Mouse (Mus musculus) embryonic facial prominence, embryonic 11.5 days (tissue): Measurements from ENCODE around the gene Hmg20b. TPM values are rescaled to one million over a fixed set of nuclear protein-coding genes. Genes with fewer than 3 reads are reported as not detected.
A peak's percentile ranks its signal among the peaks of the same experiment; 100 is the strongest.

ENCODE experiments used
- ATAC-seq: fragments of 200-750 bp; cut with Nextera tagmentation; replicated peaks from 2 replicates; pipeline ENCODE4 v1.8.0; 2017; ENCODE audit warnings: low read depth; ENCODE audit not compliant: insufficient number of reproducible peaks, low FRiP score, low TSS enrichment
- DNase-seq: peaks from one replicate; pipeline ENCODE4 v3.0.0-alpha.2; 2015; ENCODE audit warnings: low spot score
- H3K27ac ChIP-seq: fragments of 300-500 bp; sonication (generic); replicated peaks from 2 replicates; pipeline ENCODE4 v1.5.1; 2014; ENCODE audit warnings: mild to moderate bottlenecking, low read depth, low read length, control low read depth
- H3K27me3 ChIP-seq: fragments of 300-500 bp; sonication (generic); 2 replicates; pipeline ENCODE4 v1.6.1; 2014; ENCODE audit warnings: mild to moderate bottlenecking, low read length, moderate library complexity, mixed read lengths; ENCODE audit not compliant: control insufficient read depth, insufficient read depth
- H3K36me3 ChIP-seq: fragments of 300-500 bp; sonication (generic); replicated peaks from 2 replicates; pipeline ENCODE4 v1.6.1; 2014; ENCODE audit warnings: low read depth, mild to moderate bottlenecking, low read length, moderate library complexity, mixed read lengths; ENCODE audit not compliant: control insufficient read depth, insufficient read depth
- H3K4me1 ChIP-seq: fragments of 300-500 bp; sonication (generic); 2 replicates; pipeline ENCODE4 v1.6.1; 2014; ENCODE audit warnings: low read length, mixed read lengths; ENCODE audit not compliant: control insufficient read depth, insufficient read depth
- H3K4me2 ChIP-seq: fragments of 300-500 bp; sonication (generic); 2 replicates; pipeline ENCODE4 v1.6.1; 2014; ENCODE audit warnings: low read depth, mild to moderate bottlenecking, control low read depth, low read length, moderate library complexity
- H3K4me3 ChIP-seq: fragments of 300-500 bp; sonication (generic); 2 replicates; pipeline ENCODE4 v1.5.1; 2014; ENCODE audit warnings: low read depth, low read length, control low read depth
- H3K9ac ChIP-seq: fragments of 300-500 bp; sonication (generic); replicated peaks from 2 replicates; pipeline ENCODE4 v1.6.1; 2014; ENCODE audit warnings: mild to moderate bottlenecking, control low read depth, low read length
- H3K9me3 ChIP-seq: fragments of 300-500 bp; sonication (generic); replicated peaks from 2 replicates; pipeline ENCODE4 v1.6.1; 2016; ENCODE audit warnings: mild to moderate bottlenecking, low read length, inconsistent platforms, mixed read lengths; ENCODE audit not compliant: control insufficient read depth
- WGBS: fragments of 180-500 bp; shearing (Covaris S2); extraction: QIAGEN DNeasy Blood & Tissue Kit; methylation state at CpG from one replicate; pipeline ENCODE4 v1.1.7; 2014; 5-methylcytosine and 5-hydroxymethylcytosine counted together
- polyA plus RNA-seq: library from polyadenylated mRNA; unstranded; fragments of >200 nt; fragmentation: Nextera tagmentation; extraction: Ambion mirVana; gene quantifications from 2 replicates; pipeline ENCODE4 v1.2.1, GENCODE M21; 2014

The Hmg20b gene
- polyA plus RNA-seq, 1 experiment from 2014 or later = 97.9 TPM

GRCm38 (mm10) chr10:81314201-81314600 is 36.1 kb downstream of the Hmg20b start:
- no peaks in the 10 kb centered on the region for H3K9me3 ChIP-seq
- no peak overlapping the region for H3K9ac ChIP-seq
- WGBS = 78% methylated on average over 7 of the region's 7 CpGs
- ATAC-seq (no peak), DNase-seq (no peak)
- peaks cover 21% of the 10 kb centered on the region for H3K36me3 ChIP-seq
- H3K4me3 ChIP-seq = no peak overlapping the region
- no peak overlapping the region for H3K27ac ChIP-seq
- H3K4me1 ChIP-seq = peaks cover 3% of the 10 kb centered on the region
- no peaks in the 10 kb centered on the region for H3K27me3 ChIP-seq
- no peak overlapping the region for H3K4me2 ChIP-seq

GRCm38 (mm10) chr10:81313581-81313980 is 36.7 kb downstream of the Hmg20b start:
- Histone ChIP-seq H3K27me3 (no peaks in the 10 kb centered on the region), H3K9me3 (no peaks in the 10 kb centered on the region), H3K4me1 (no peaks in the 10 kb centered on the region; the same call in 1 of the 2 replicates), H3K36me3 (peaks cover 23% of the 10 kb centered on the region), H3K4me2 (no peak overlapping the region), H3K4me3 (no peak overlapping the region), H3K27ac (no peak overlapping the region), H3K9ac (no peak overlapping the region)
- DNase-seq (no peak), ATAC-seq (no peak)
- WGBS = 91% methylated on average over 13 of the region's 13 CpGs

GRCm38 (mm10) chr10:81309571-81309970 is 40.7 kb downstream of the Hmg20b start:
- no peak for ATAC-seq
- Histone ChIP-seq H3K27me3 (no peaks in the 10 kb centered on the region), H3K9ac (no peak overlapping the region), H3K27ac (no peak overlapping the region), H3K4me1 (no peaks in the 10 kb centered on the region), H3K4me3 (no peak overlapping the region), H3K9me3 (no peaks in the 10 kb centered on the region), H3K4me2 (no peak overlapping the region), H3K36me3 (peaks cover 36% of the 10 kb centered on the region)
- WGBS = 90% methylated on average over 5 of the region's 5 CpGs
- no peak for DNase-seq

- DNase-seq (no peak), ATAC-seq (no peak)
- Histone ChIP-seq H3K36me3 (peaks cover 25% of the 10 kb centered on the region), H3K4me2 (no peak overlapping the region), H3K9ac (no peak overlapping the region), H3K27ac (no peak overlapping the region), H3K4me1 (no peaks in the 10 kb centered on the region), H3K4me3 (no peak overlapping the region), H3K9me3 (no peaks in the 10 kb centered on the region), H3K27me3 (no peaks in the 10 kb centered on the region)
- WGBS = 94% methylated on average over 21 of the region's 21 CpGs
Measured at GRCm38 (mm10) chr10:81306837-81307682, 43.2 kb downstream of the Hmg20b start.

- WGBS = 94% methylated on average over 12 of the region's 12 CpGs
- no peak for DNase-seq
- no peaks in the 10 kb centered on the region for H3K27me3 ChIP-seq
- no peaks in the 10 kb centered on the region for H3K4me1 ChIP-seq
- no peak overlapping the region for H3K9ac ChIP-seq
- no peak for ATAC-seq
- H3K27ac ChIP-seq = no peak overlapping the region
- H3K36me3 ChIP-seq = peaks cover 23% of the 10 kb centered on the region
- no peaks in the 10 kb centered on the region for H3K9me3 ChIP-seq
- no peak overlapping the region for H3K4me3 ChIP-seq
- no peak overlapping the region for H3K4me2 ChIP-seq
Measured at GRCm38 (mm10) chr10:81306173-81306668, 44.1 kb downstream of the Hmg20b start.

- Histone ChIP-seq H3K9ac (no peak overlapping the region), H3K4me1 (no peaks in the 10 kb centered on the region), H3K4me3 (no peak overlapping the region), H3K27me3 (no peaks in the 10 kb centered on the region), H3K4me2 (no peak overlapping the region), H3K36me3 (peaks cover 19% of the 10 kb centered on the region), H3K9me3 (no peaks in the 10 kb centered on the region), H3K27ac (no peak overlapping the region)
- ATAC-seq (no peak), DNase-seq (no peak)
- WGBS = 95% methylated on average over 14 of the region's 14 CpGs
Measured at GRCm38 (mm10) chr10:81305663-81306062, 44.6 kb downstream of the Hmg20b start.

- Histone ChIP-seq H3K27me3 (no peaks in the 10 kb centered on the region), H3K27ac (no peak overlapping the region), H3K36me3 (peaks cover 15% of the 10 kb centered on the region), H3K4me1 (no peaks in the 10 kb centered on the region), H3K9me3 (no peaks in the 10 kb centered on the region), H3K9ac (no peak overlapping the region), H3K4me3 (no peak overlapping the region), H3K4me2 (no peak overlapping the region)
- ATAC-seq = no peak
- 24% methylated on average over 6 of the region's 9 CpGs for WGBS
- DNase-seq = peak; percentile 65
Measured at GRCm38 (mm10) chr10:81304597-81305238, 45.6 kb downstream of the Hmg20b start.

GRCm38 (mm10) chr10:81303761-81304160 is 46.5 kb downstream of the Hmg20b start:
- Histone ChIP-seq H3K27me3 (no peaks in the 10 kb centered on the region), H3K27ac (no peak overlapping the region), H3K4me1 (no peaks in the 10 kb centered on the region), H3K9me3 (no peaks in the 10 kb centered on the region), H3K9ac (0 out of 2 replicates have a peak overlapping the region, but pooled peaks have one; percentile 10), H3K36me3 (peaks cover 15% of the 10 kb centered on the region), H3K4me3 (no peak overlapping the region), H3K4me2 (no peak overlapping the region)
- DNase-seq = no peak
- WGBS = 74% methylated on average over 7 of the region's 7 CpGs
- ATAC-seq = no peak
